8 mouse cellular contexts compared by ENCODE assay signal in the genomic region with DNA sequence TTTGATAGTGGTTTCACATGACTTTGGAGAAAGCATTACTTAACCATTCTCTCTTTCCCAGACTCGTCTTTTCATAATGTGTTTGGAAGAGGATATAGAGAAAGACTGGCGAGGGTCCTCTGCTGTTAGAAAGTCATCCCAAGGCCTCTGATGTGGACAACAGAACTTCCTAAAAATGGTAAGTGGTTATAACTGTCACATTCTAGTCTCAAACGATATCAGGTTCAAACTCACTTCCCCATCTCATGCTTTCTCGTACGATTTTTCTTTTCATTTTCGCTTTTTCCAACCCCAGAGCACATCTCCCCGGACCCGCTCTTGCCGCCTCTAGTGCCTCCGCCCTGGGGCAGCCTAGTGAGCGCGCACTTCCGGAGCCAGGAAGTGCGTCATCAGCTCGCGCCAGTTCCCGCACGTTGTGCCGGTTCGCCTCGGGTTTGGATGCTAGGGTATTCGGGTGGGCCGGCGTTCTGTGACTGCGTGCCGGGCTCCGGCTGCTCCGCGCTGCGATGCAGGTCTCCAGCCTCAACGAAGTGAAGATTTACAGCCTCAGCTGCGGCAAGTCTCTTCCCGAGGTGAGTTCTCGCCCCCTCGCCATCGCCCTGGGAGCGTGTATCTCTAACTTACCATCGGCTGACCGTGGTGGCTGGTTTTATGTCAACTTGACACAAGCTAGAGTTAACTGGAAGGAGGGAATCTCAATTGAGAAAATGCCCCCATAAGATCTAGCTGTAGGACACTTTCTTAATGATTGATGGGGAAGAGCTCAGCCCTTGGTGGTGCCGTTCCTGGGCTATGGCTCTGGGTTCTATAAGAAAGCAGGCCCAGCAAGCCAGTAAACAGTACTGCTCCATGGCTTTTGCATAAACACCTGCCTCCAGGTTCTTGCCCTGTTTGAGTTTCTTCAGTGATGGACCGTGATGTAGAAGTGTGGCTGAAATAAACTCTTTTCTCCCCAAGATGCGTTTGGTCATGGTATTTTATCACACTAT. TPM values are rescaled to one million over a fixed set of nuclear protein-coding genes. Genes with fewer than 3 reads are reported as not detected.
DNase-seq lines count a peak whose midpoint lies in the region; ATAC-seq lines count a peak whose summit lies in the region.

A gene (plus strand): TSS at position 411 of the 989 bp plus-strand sequence.

- ATAC-seq in hindbrain, embryonic 13.5 days (ENCODE audit: low FRiP score) = peak; percentile 98

- no peaks in the 10 kb centered on the region for H3K9me3 ChIP-seq in hindbrain, embryonic 13.5 days

- peaks cover 29% of the 10 kb centered on the region for H3K36me3 ChIP-seq in hindbrain, embryonic 13.5 days

- H3K9ac ChIP-seq in hindbrain, embryonic 13.5 days = peak within 1 kb of the TSS; percentile 84

- H3K27ac ChIP-seq in hindbrain, embryonic 13.5 days = 0 out of 2 replicates have a peak within 1 kb of the TSS, but pooled peaks have one; percentile 52

- peaks cover 16% of the 10 kb centered on the region for H3K4me1 ChIP-seq in hindbrain, embryonic 13.5 days (replicated peaks)

- no peaks in the 10 kb centered on the region for H3K27me3 ChIP-seq in hindbrain, embryonic 13.5 days

- peak within 1 kb of the TSS; percentile 84 for H3K4me2 ChIP-seq in hindbrain, embryonic 13.5 days

- DNase-seq in Muller cell, postnatal 12 days (ENCODE audit: inconsistent ontology term) = peak; percentile 87
- DNase-seq in cerebellum, adult 9-11 months = peak; percentile 87
- peak; percentile 75 to 90 for DNase-seq in frontal cortex, postnatal 10 days (ENCODE audit: low spot score in 2 of 2)
- DNase-seq in layer of hippocampus, postnatal 25 days (ENCODE audit: extremely low spot score in 1 of 2, low spot score in 1 of 2) = peak; percentile 88 to 90
- peak; percentile 91 for DNase-seq in lung, postnatal 25 days (ENCODE audit: low spot score)
- peak; percentile 94 for DNase-seq in retina, embryonic 14.5 days (ENCODE audit: low spot score)
- peak; percentile 93 for DNase-seq in thymus, postnatal 4 days

- H3K4me3 ChIP-seq in hindbrain, embryonic 13.5 days = peak within 1 kb of the TSS; percentile 85

- WGBS in hindbrain, embryonic 13.5 days = under 1% methylated on average over 42 of the region's 42 CpGs

RNA-seq across cellular contexts. Expression of the gene that starts here (rescaled TPM):
- 20.8 and 22.1 TPM in 2 replicates for polyA plus RNA-seq in hindbrain, embryonic 13.5 days (2015; fragmentation: Nextera tagmentation; extraction: Ambion mirVana)
- 10 to 100 TPM; 19.3 to 20.6 TPM for total RNA-seq in layer of hippocampus, postnatal 25 days (2021)

Comparison
In these comparisons a context has a peak if more than half of its experiments do, and no peak if none do; other contexts are left out.
1. Peak in every context shown above with its lines: DNase-seq, ATAC-seq, H3K4me3 ChIP-seq and H3K27ac ChIP-seq.